Mouse (Mus musculus) erythroblast, embryonic 14.5 days (primary cell): Measurements from ENCODE around the gene Ubtf. TPM values are rescaled to one million over a fixed set of nuclear protein-coding genes. Genes with fewer than 3 reads are reported as not detected.

Source experiments
- H3K27me3 ChIP-seq: 2 replicates; pipeline ENCODE4 v1.6.1; 2012; ENCODE audit warnings: inconsistent platforms; ENCODE audit not compliant: control insufficient read depth
- H3K36me3 ChIP-seq: 2 replicates; pipeline ENCODE4 v1.6.1; 2012; ENCODE audit warnings: mild to moderate bottlenecking, inconsistent platforms; ENCODE audit not compliant: control insufficient read depth
- H3K4me1 ChIP-seq: 2 replicates; pipeline ENCODE4 v1.6.1; 2012; ENCODE audit warnings: inconsistent platforms; ENCODE audit not compliant: control insufficient read depth
- H3K4me3 ChIP-seq: replicated peaks from 2 replicates; pipeline ENCODE3; 2012; ENCODE audit warnings: moderate library complexity, mild to moderate bottlenecking, inconsistent platforms
- H3K9me3 ChIP-seq: 2 replicates; pipeline ENCODE4 v1.6.1; 2012; ENCODE audit warnings: low read length, inconsistent platforms, mixed read lengths; ENCODE audit not compliant: control insufficient read depth
- GATA1 ChIP-seq: IDR thresholded peaks from 2 replicates; pipeline ENCODE4 v1.6.1; 2012; ENCODE audit warnings: low read length, inconsistent platforms, mixed read lengths
- TAL1 ChIP-seq: IDR thresholded peaks from 3 replicates; pipeline ENCODE4 v1.6.1; 2012; ENCODE audit warnings: low read length, inconsistent platforms, mixed read lengths
- polyA plus RNA-seq: library from polyadenylated mRNA; stranded (reverse); fragments of >175 nt; gene quantifications from 2 replicates; pipeline ENCODE4 v1.2.3, GENCODE M21; 2012

Ubtf gene
- polyA plus RNA-seq, 1 experiment: 12.3 TPM

DNA sequence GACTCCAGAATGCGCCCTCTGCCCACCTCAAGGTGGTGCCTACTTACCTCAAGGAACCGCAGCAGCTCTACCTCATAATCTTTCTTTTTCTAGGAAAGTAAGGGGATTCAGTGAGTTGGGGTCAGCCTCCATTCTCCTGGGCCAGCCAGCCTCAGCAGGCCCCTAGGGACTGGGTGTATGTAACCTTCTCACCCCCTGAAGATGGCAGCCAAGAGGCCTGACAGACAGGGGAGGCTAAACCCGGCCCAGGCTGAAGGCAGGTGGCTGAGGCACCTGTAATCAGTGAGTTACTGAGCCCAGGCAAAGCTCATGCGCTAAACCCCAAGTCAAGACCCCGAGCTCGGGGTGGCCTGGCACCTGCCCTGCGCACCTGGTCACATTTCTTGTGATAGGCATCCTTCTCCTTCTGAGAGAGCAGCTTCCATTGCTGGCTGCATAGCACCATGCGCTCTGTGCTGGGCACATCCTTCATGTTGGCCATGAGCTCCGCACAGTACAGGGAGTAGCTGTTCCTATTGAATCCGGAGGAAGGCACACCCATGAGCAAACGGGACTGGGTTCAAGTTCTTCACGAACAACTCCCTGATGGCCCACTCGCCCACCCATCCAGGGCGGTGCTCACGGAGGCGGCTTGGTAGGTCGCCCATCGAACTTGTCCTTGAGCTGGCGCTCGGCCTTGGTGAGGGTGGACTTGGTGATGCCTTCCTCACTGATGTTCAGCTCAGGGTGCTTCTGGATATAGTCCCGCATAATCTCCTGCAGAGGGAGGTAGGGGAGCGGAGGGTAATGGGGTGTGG is 9.5 kb downstream of the Ubtf start:
- peaks cover 100% of the 10 kb centered on the region for H3K36me3 ChIP-seq
- TF ChIP-seq TAL1: no peak
- no peaks in the 10 kb centered on the region for H3K9me3 ChIP-seq
- peak overlapping the region; percentile 59 for H3K4me3 ChIP-seq
- peaks cover 71% of the 10 kb centered on the region for H3K4me1 ChIP-seq
- H3K27me3 ChIP-seq: no peaks in the 10 kb centered on the region

- Histone ChIP-seq H3K27me3 (no peaks in the 10 kb centered on the region), H3K4me1 (peaks cover 61% of the 10 kb centered on the region), H3K4me3 (peak overlapping the region; percentile 59), H3K9me3 (no peaks in the 10 kb centered on the region), H3K36me3 (peaks cover 97% of the 10 kb centered on the region)
- TF ChIP-seq TAL1 (no peak), GATA1 (no peak)
These were observed 10.6 kb downstream of the Ubtf start for GRCm38 (mm10) chr11:102308979-102309378.

- Histone ChIP-seq H3K4me3 (no peak overlapping the region), H3K9me3 (no peaks in the 10 kb centered on the region), H3K27me3 (no peaks in the 10 kb centered on the region), H3K4me1 (peaks cover 56% of the 10 kb centered on the region), H3K36me3 (peaks cover 88% of the 10 kb centered on the region)
- no peak for TF ChIP-seq GATA1
- TF ChIP-seq TAL1: no peak
These were observed 11.4 kb downstream of the Ubtf start for GRCm38 (mm10) chr11:102308104-102308503.

DNA sequence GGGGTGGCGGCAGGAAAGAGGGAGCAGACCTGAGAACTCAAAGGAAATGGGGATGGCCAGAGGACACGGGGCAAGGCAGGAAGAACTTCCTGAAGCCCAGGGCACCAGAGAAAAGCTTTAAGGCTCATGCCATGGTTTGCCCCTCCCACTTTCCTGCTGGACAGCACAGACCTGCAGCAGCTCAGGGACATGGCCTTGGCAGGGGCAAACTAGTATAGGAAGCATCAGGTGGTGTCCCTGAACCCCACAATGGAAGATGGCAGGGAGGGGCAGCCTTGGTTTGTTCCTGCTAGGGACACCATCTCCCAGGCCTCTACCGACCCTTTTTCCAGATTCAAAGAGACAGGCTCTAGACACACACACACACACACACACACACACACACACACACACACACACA is 14.2 kb downstream of the Ubtf start:
- no peaks in the 10 kb centered on the region for H3K27me3 ChIP-seq
- TF ChIP-seq GATA1 (no peak), TAL1 (no peak)
- no peaks in the 10 kb centered on the region for H3K9me3 ChIP-seq
- H3K4me1 ChIP-seq: peaks cover 31% of the 10 kb centered on the region
- H3K4me3 ChIP-seq: no peak overlapping the region
- peaks cover 61% of the 10 kb centered on the region for H3K36me3 ChIP-seq

DNA sequence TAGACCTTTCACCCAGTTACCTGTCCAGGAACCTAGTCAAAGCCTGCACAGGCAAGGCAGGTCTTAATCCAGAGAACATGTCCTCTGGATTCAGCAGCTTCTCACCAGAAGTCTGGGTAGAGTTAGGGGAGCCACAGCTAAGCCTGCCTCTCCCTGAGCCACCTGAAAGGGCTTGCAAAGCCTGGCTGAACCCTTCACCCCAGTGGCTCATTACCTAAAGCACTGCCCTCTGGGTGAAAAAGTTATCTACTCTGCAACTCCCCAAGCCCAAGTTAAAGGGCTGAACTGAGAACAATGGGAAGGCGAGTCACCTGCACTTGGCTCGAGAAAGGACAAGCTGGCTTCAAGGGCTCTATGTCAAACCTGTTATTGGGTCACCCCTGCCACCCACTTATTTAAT is 15.4 kb downstream of the Ubtf start:
- H3K4me3 ChIP-seq: no peak overlapping the region
- TF ChIP-seq GATA1 (no peak), TAL1 (no peak)
- H3K36me3 ChIP-seq: peaks cover 49% of the 10 kb centered on the region

DNA sequence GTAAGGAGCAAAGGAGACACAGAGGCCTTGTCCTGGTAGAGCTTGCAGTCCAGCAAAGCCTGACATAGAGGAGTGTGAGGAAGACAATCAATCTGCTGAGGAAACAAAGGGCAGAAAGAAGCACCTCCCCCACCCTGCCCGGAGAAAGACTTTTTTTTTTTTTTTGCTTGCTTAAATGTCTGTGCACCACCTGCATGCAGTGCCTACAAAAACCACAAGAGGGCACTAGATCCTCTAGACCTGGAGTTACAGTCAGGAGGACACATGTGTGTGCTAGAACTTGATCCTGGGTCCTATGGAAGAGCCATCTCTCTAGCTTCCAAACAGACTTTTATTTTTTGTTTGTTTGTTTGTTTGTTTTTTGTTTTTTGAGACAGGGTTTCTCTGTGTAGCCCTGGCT is 19.7 kb downstream of the Ubtf start:
- Histone ChIP-seq H3K4me3 (no peak overlapping the region), H3K36me3 (peaks cover 12% of the 10 kb centered on the region), H3K9me3 (peaks cover 2% of the 10 kb centered on the region; the same call in 1 of the 2 replicates), H3K27me3 (no peaks in the 10 kb centered on the region), H3K4me1 (peaks cover 38% of the 10 kb centered on the region)
- TF ChIP-seq TAL1 (no peak), GATA1 (no peak)

More for the DNA sequence above, 15.4 kb downstream of the Ubtf start:
- H3K27me3 ChIP-seq: no peaks in the 10 kb centered on the region
- H3K4me1 ChIP-seq: peaks cover 25% of the 10 kb centered on the region
- peaks cover 2% of the 10 kb centered on the region; the same call in 1 of the 2 replicates for H3K9me3 ChIP-seq

GRCm38 (mm10) chr11:102297577-102298556 is 21.7 kb downstream of the Ubtf start:
- Histone ChIP-seq H3K4me1 (peaks cover 47% of the 10 kb centered on the region), H3K4me3 (peak overlapping the region; percentile 84), H3K36me3 (peaks cover 25% of the 10 kb centered on the region), H3K9me3 (peaks cover 2% of the 10 kb centered on the region; the same call in 1 of the 2 replicates), H3K27me3 (no peaks in the 10 kb centered on the region)
- TF ChIP-seq TAL1 (no peak), GATA1 (no peak)

DNA sequence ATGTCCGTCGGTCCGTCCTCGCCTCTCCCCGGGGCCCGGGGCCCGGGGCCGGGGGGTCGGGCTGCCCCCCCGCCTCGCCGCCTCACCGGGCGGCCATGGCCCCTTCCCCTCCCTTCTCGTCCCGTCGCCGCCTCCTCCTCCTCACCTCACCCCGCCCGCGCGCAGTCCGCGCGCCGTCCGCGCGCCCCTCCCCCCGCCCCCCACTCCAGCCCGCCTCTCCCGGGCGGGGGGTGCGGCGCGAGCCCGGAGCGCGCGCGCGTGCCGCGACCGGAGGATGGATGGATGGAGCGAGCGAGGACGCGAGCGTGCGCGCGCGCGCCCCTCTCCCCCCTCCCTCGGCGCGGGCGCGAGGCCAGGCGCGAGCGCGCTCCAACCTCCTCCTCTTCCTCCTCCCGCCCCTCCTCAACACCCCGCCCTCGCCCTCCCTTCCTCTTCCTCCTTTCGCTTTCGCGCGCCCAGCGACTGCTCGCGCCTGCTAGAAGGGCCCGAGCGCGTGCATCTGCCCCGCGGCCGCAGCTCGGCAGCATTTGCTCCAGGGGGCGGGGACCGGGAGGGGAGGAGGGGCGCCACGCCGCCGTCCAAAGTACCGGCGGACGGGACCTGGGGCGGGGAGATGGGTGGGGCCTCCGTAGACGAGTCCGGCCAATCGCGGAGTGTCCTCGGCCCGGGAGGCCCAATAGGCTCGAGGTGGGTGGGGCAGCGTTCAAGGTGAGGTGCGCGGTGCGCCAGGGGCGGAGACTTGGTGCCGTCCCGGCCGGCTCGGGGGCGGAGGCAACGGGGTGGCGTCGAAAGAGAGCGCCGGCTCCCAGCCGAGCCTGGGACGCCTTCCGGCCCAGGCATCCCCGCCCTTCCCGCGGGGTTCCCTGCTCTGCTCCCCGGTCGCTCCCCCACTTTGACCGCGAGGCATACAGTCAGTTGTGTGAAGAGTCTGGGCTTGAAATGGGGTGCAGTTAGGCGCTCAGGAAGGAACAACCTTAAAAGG is 22.8 kb downstream of the Ubtf start, which contains the start of gene Atxn7l3:
TSS of gene Atxn7l3 (minus strand) at position 141 of the 982 bp plus-strand sequence.
- H3K36me3 ChIP-seq: peaks cover 36% of the 10 kb centered on the region
- no peak for TF ChIP-seq GATA1
- no peak for TF ChIP-seq TAL1
- peak within 1 kb of the TSS; percentile 84 for H3K4me3 ChIP-seq
- H3K4me1 ChIP-seq: peaks cover 47% of the 10 kb centered on the region
- H3K9me3 ChIP-seq: peaks cover 2% of the 10 kb centered on the region; the same call in 1 of the 2 replicates
- H3K27me3 ChIP-seq: no peaks in the 10 kb centered on the region
